Mouse (Mus musculus) brain, embryonic 14.5 days (tissue): Measurements from ENCODE around the gene 1810062G17Rik.

ENCODE experiments used
- CTCF ChIP-seq: fragments of 200-500 bp; IDR thresholded peaks from 2 replicates; pipeline ENCODE4 v1.5.1; 2012; ENCODE audit warnings: inconsistent platforms, mild to moderate bottlenecking, moderate library complexity, borderline replicate concordance; ENCODE audit not compliant: insufficient read depth, insufficient read length; ENCODE audit errors: extremely low read depth
- POLR2A ChIP-seq: fragments of 200-500 bp; IDR thresholded peaks from 2 replicates; pipeline ENCODE4 v1.6.1; 2012; ENCODE audit warnings: mild to moderate bottlenecking, inconsistent platforms, borderline replicate concordance; ENCODE audit not compliant: poor library complexity, insufficient read depth, insufficient read length, severe bottlenecking; ENCODE audit errors: extremely low read depth

- TF ChIP-seq CTCF (no peak), POLR2A (no peak)
Observed at GRCm38 (mm10) chr3:36488899-36489589, 13.3 kb downstream of the 1810062G17Rik start.
